Mouse (Mus musculus): ENCODE results near the gene Cnot4.

GRCm38 (mm10) chr6:35030226-35030625 is 103.3 kb downstream of the Cnot4 start:
- TF ChIP-seq CHD2 (IDR thresholded peaks at IDR 0.05; ENCODE audit: low read depth, low read length): no peak
- no peak for TF ChIP-seq MAFK (IDR thresholded peaks at IDR 0.05; ENCODE audit: insufficient read depth, low read depth, low read length)
- no peak for TF ChIP-seq ZNF384 (IDR thresholded peaks at IDR 0.05; ENCODE audit: low read depth, low read length)
- TF ChIP-seq HCFC1 (IDR thresholded peaks at IDR 0.05; ENCODE audit: borderline replicate concordance, insufficient read depth, low read length): no peak
- TF ChIP-seq ZC3H11A (IDR thresholded peaks at IDR 0.05; ENCODE audit: borderline replicate concordance, low read depth, low read length): no peak
